Mouse (Mus musculus): Measurements from ENCODE around the gene Tnc.

The Tnc gene

GRCm38 (mm10) chr4:64046831-64047493 lies at the start of gene Tnc:
TSS of gene Tnc (minus strand) at chr4:64047015.
- no peak for DNase-seq

- no peak for DNase-seq
These were observed 47.4 kb upstream of the Tnc start for GRCm38 (mm10) chr4:64094221-64094620.

- DNase-seq, result no peak
These were observed 46.0 kb upstream of the Tnc start for GRCm38 (mm10) chr4:64092857-64093256.

GRCm38 (mm10) chr4:64089378-64089777 lies 42.6 kb upstream of the Tnc start:
- no peak for DNase-seq

- no peak for DNase-seq
These were observed 40.9 kb upstream of the Tnc start for GRCm38 (mm10) chr4:64087675-64088074.

- no peak for DNase-seq
These were observed 39.3 kb upstream of the Tnc start for GRCm38 (mm10) chr4:64085993-64086567.

GRCm38 (mm10) chr4:64083858-64084257 lies 37.0 kb upstream of the Tnc start:
- DNase-seq, result no peak

- no peak for DNase-seq
These were observed 31.3 kb upstream of the Tnc start for GRCm38 (mm10) chr4:64078029-64078619.

- no peak for DNase-seq
These were observed 29.7 kb upstream of the Tnc start for GRCm38 (mm10) chr4:64076349-64077025.

- DNase-seq, result no peak
These were observed 27.9 kb upstream of the Tnc start for GRCm38 (mm10) chr4:64074725-64075124.

- no peak for DNase-seq
These were observed 20.6 kb upstream of the Tnc start for GRCm38 (mm10) chr4:64067394-64067793.

- DNase-seq, result no peak
These were observed 18.5 kb upstream of the Tnc start for GRCm38 (mm10) chr4:64065266-64065665.

GRCm38 (mm10) chr4:64058856-64059231 lies 12.0 kb upstream of the Tnc start:
- no peak for DNase-seq

- DNase-seq, result no peak
These were observed 11.4 kb upstream of the Tnc start for GRCm38 (mm10) chr4:64058048-64058855.

- DNase-seq, result no peak
These were observed 1.4 kb upstream of the Tnc start for GRCm38 (mm10) chr4:64048177-64048576.

- no peak for DNase-seq
These were observed 2.9 kb downstream of the Tnc start for GRCm38 (mm10) chr4:64043893-64044292.

- DNase-seq, result no peak
These were observed 3.4 kb downstream of the Tnc start for GRCm38 (mm10) chr4:64043371-64043770.

- no peak for DNase-seq
These were observed 7.7 kb downstream of the Tnc start for GRCm38 (mm10) chr4:64039091-64039490.

- no peak for DNase-seq
These were observed 9.3 kb downstream of the Tnc start for GRCm38 (mm10) chr4:64037513-64037912.

GRCm38 (mm10) chr4:64034724-64035123 lies 12.1 kb downstream of the Tnc start:
- no peak for DNase-seq

- no peak for DNase-seq
These were observed 13.6 kb downstream of the Tnc start for GRCm38 (mm10) chr4:64033191-64033590.

- no peak for DNase-seq
These were observed 17.3 kb downstream of the Tnc start for GRCm38 (mm10) chr4:64029486-64029885.

- no peak for DNase-seq
These were observed 21.2 kb downstream of the Tnc start for GRCm38 (mm10) chr4:64025591-64025990.

Measured in thymus, postnatal 4 days (tissue).